19 mouse cellular contexts compared by ENCODE assay signal in the genomic region with DNA sequence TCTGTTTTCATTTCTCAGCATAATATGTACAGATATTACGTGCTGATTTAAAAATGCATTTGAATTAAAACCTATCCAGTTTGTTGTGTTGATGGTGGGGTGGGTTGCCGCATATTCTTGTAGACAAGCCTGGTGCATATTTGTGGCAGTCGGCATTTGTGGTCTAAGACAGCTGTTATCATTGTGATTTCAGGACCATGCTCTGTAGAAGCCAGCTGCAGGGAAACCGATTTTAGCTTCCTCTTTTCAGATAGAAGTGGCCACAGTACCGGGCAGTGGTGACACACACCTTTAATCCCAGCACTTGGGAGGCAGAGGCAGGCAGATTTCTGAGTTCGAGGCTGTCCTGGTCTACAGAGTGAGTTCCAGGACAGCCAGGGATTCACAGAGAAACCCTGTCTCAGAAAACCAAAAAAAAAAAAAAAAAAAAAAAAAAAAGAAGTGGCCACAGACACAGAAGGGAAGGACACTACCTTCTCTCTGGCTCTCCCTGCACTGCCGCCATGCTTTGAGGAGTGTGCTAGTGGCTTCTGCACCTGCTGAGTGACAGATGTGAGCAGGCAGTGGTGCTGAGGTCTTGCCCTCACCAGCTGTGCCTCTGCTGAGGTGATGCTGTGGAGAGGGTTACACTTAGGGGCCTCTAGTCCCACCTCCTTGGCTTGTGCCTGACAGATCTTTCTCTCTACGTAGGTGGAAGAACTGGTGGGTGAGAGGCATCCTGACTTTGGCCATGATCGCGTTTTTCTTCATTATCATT. TPM values are rescaled to one million over a fixed set of nuclear protein-coding genes. Genes with fewer than 3 reads are reported as not detected.
A peak's percentile ranks its signal among the peaks of the same experiment; 100 is the strongest.
DNase-seq lines count a peak whose midpoint lies in the region; ATAC-seq lines count a peak whose summit lies in the region.
"Had no signal": no experiment of that assay in that cellular context is flagged by ENCODE, and none has a peak within 500 bp of the region (broad histone marks: within the 10 kb centered on the region; RNA-seq: fewer than 3 reads in every experiment).

No protein-coding gene starts in this region.

- peaks cover 8% of the 10 kb centered on the region; the same call in 1 of the 2 replicates for H3K4me1 ChIP-seq in midbrain, embryonic 11.5 days (ENCODE audit: control insufficient read depth, insufficient read depth, low read length)
- peaks cover 15% of the 10 kb centered on the region for H3K4me1 ChIP-seq in midbrain, embryonic 15.5 days
- H3K4me1 ChIP-seq: embryonic facial prominence, embryonic 12.5 days had no signal

- WGBS in midbrain, embryonic 11.5 days = 95% methylated on average over 10 of the region's 10 CpGs
- 96% methylated on average over 10 of the region's 10 CpGs for WGBS in midbrain, embryonic 15.5 days

- H3K27ac ChIP-seq in midbrain, embryonic 11.5 days (ENCODE audit: low read depth, low read length) = no peak overlapping the region
- no peak overlapping the region for H3K27ac ChIP-seq in midbrain, embryonic 15.5 days
- H3K27ac ChIP-seq: embryonic facial prominence, embryonic 12.5 days; kidney, postnatal 0 days; liver, embryonic 13.5 days; lung, embryonic 15.5 days; macrophage had no signal

- H3K36me3 ChIP-seq in midbrain, embryonic 11.5 days (ENCODE audit: control insufficient read depth, insufficient read depth, low read length) = peaks cover 9% of the 10 kb centered on the region; the same call in 1 of the 2 replicates
- peaks cover 13% of the 10 kb centered on the region for H3K36me3 ChIP-seq in midbrain, embryonic 15.5 days (replicated peaks)

- H3K9me3 ChIP-seq in midbrain, embryonic 11.5 days (ENCODE audit: control insufficient read depth, low read length) = no peaks in the 10 kb centered on the region
- no peaks in the 10 kb centered on the region for H3K9me3 ChIP-seq in midbrain, embryonic 15.5 days
- H3K9me3 ChIP-seq: embryonic facial prominence, embryonic 12.5 days; liver, embryonic 13.5 days; lung, embryonic 15.5 days had no signal

- no peak overlapping the region for H3K4me3 ChIP-seq in midbrain, embryonic 11.5 days (ENCODE audit: low read depth, low read length)
- H3K4me3 ChIP-seq in midbrain, embryonic 15.5 days = no peak overlapping the region
- H3K4me3 ChIP-seq: embryonic facial prominence, embryonic 12.5 days; erythroblast, embryonic 14.5 days; heart, adult 2 months; liver, embryonic 13.5 days; lung, embryonic 15.5 days had no signal

- H3K9ac ChIP-seq in midbrain, embryonic 11.5 days (ENCODE audit: low read length) = no peak overlapping the region
- H3K9ac ChIP-seq in midbrain, embryonic 15.5 days = no peak overlapping the region
- H3K9ac ChIP-seq: embryonic facial prominence, embryonic 12.5 days; liver, embryonic 13.5 days; lung, embryonic 15.5 days had no signal

- DNase-seq in midbrain, embryonic 11.5 days (ENCODE audit: low spot score, missing footprints) = peak; percentile 23
- peak; percentile 81 for DNase-seq in thymus, postnatal 0 days (ENCODE audit: low spot score)
- no peak for DNase-seq in lung, postnatal 14 days
- no peak for DNase-seq in frontal cortex, postnatal 14 days (ENCODE audit: low spot score in 2 of 2)
- DNase-seq in urinary bladder, postnatal 10 days (ENCODE audit: low spot score) = no peak
- DNase-seq: cerebellum, adult 9-11 months; gastrocnemius, postnatal 14 days; heart, adult 2 months; kidney, adult 18-20 months; liver, embryonic 13.5 days; midbrain, embryonic 14.5 days had no signal

- no peaks in the 10 kb centered on the region for H3K27me3 ChIP-seq in midbrain, embryonic 11.5 days (ENCODE audit: control insufficient read depth, insufficient read depth, low read length)
- no peaks in the 10 kb centered on the region for H3K27me3 ChIP-seq in midbrain, embryonic 15.5 days (replicated peaks)
- H3K27me3 ChIP-seq: embryonic facial prominence, embryonic 12.5 days; liver, embryonic 13.5 days; lung, embryonic 15.5 days had no signal

- no peak overlapping the region for H3K4me2 ChIP-seq in midbrain, embryonic 11.5 days
- H3K4me2 ChIP-seq in midbrain, embryonic 15.5 days = no peak overlapping the region
- H3K4me2 ChIP-seq: embryonic facial prominence, embryonic 12.5 days; liver, embryonic 13.5 days; lung, embryonic 15.5 days had no signal

- no peak for ATAC-seq in midbrain, embryonic 11.5 days (ENCODE audit: low FRiP score)
- ATAC-seq in midbrain, embryonic 15.5 days (replicated peaks) = no peak
- peak; percentile 73 for ATAC-seq in granulocyte monocyte progenitor cell, adult 5-6 weeks (replicated peaks; ENCODE audit: poor library complexity, severe bottlenecking)
- ATAC-seq: forebrain, embryonic 14.5 days had no signal

RNA-seq across cellular contexts. Expression of a gene that starts 30.9 kb away (rescaled TPM):
- polyA plus RNA-seq in midbrain, embryonic 11.5 days (2014; fragmentation: Nextera tagmentation; extraction: Ambion mirVana) = 25.6 and 30.7 TPM in 2 replicates
- 41.7 and 41.8 TPM in 2 replicates for polyA plus RNA-seq in midbrain, embryonic 15.5 days (2015; fragmentation: Nextera tagmentation; extraction: Ambion mirVana)
- 8.7 and 22.5 TPM in 2 replicates for total RNA-seq in granulocyte monocyte progenitor cell, adult 5-6 weeks (2014; fragmentation: Nextera tagmentation)
- 7.0 and 9.7 TPM in 2 replicates for total RNA-seq in granulocyte monocyte progenitor cell, adult 5-6 weeks (2017)
- 24.4 and 24.5 TPM in 2 replicates for polyA plus RNA-seq in thymus, postnatal 0 days (2015; fragmentation: Nextera tagmentation; extraction: Ambion mirVana)

RNA-seq across cellular contexts. Expression of a gene that starts 40.8 kb away (rescaled TPM):
- 405 and 408 TPM in 2 replicates for polyA plus RNA-seq in midbrain, embryonic 11.5 days (2014; fragmentation: Nextera tagmentation; extraction: Ambion mirVana)
- 92.3 and 96.8 TPM in 2 replicates for polyA plus RNA-seq in midbrain, embryonic 15.5 days (2015; fragmentation: Nextera tagmentation; extraction: Ambion mirVana)
- total RNA-seq in granulocyte monocyte progenitor cell, adult 5-6 weeks (2014; fragmentation: Nextera tagmentation) = 627 and 644 TPM in 2 replicates
- total RNA-seq in granulocyte monocyte progenitor cell, adult 5-6 weeks (2017) = 619 and 668 TPM in 2 replicates
- polyA plus RNA-seq in thymus, postnatal 0 days (2015; fragmentation: Nextera tagmentation; extraction: Ambion mirVana) = 472 and 480 TPM in 2 replicates

RNA-seq across cellular contexts. Expression of a gene that starts 46.3 kb away (rescaled TPM):
- 54.2 and 57.1 TPM in 2 replicates for polyA plus RNA-seq in midbrain, embryonic 11.5 days (2014; fragmentation: Nextera tagmentation; extraction: Ambion mirVana)
- polyA plus RNA-seq in midbrain, embryonic 15.5 days (2015; fragmentation: Nextera tagmentation; extraction: Ambion mirVana) = 42.9 and 48.0 TPM in 2 replicates
- 50.1 and 51.5 TPM in 2 replicates for total RNA-seq in granulocyte monocyte progenitor cell, adult 5-6 weeks (2014; fragmentation: Nextera tagmentation)
- 18.7 and 19.4 TPM in 2 replicates for total RNA-seq in granulocyte monocyte progenitor cell, adult 5-6 weeks (2017)
- 41.2 and 45.0 TPM in 2 replicates for polyA plus RNA-seq in thymus, postnatal 0 days (2015; fragmentation: Nextera tagmentation; extraction: Ambion mirVana)

Comparison
In these comparisons a context has a peak if more than half of its experiments do, and no peak if none do; other contexts are left out.
1. DNase-seq: peak in midbrain, embryonic 11.5 days (single experiment) and thymus, postnatal 0 days (single experiment); none in lung, postnatal 14 days (single experiment), frontal cortex, postnatal 14 days (0 of 2) and urinary bladder, postnatal 10 days (single experiment).